Mouse (Mus musculus): ENCODE results near the gene Fars2.

DNA sequence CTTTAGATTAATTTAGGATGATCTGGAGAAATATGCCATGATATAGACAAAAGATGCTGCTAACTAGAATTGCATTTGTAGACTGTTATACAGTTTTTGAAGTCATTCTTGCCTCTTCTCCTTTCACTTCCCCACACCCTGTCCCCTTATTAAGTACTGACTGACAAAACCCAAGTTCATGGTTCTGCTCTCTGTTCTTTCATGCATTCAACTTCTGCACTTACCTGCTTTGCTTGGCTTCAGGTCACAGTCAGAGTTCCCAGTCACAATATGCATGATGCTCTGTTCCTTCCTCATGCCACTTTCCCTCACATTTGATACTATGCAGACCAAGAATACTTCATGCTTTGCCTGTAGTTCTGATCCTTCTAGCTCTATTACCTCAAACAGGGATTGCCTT, 105.5 kb downstream of the Fars2 start:
- no peak for TF ChIP-seq POLR2A (IDR thresholded peaks at IDR 0.05; ENCODE audit: low read depth, low read length)
- no peak for TF ChIP-seq CTCF (IDR thresholded peaks at IDR 0.05; ENCODE audit: extremely low read depth, insufficient read depth, insufficient read length, insufficient replicate concordance)

Data from spleen, adult 2 months (tissue).